Mouse (Mus musculus) thymus, postnatal 0 days (tissue): ENCODE data around the gene Osgin1. TPM values are rescaled to one million over a fixed set of nuclear protein-coding genes. Genes with fewer than 3 reads are reported as not detected.
A peak's percentile ranks its signal among the peaks of the same experiment; 100 is the strongest.

Source experiments
- DNase-seq: peaks from one replicate; pipeline ENCODE4 v3.0.0-alpha.2; 2015; ENCODE audit warnings: low spot score
- polyA plus RNA-seq: library from polyadenylated mRNA; unstranded; fragments of >200 nt; fragmentation: Nextera tagmentation; extraction: Ambion mirVana; gene quantifications from 2 replicates; pipeline ENCODE4 v1.2.1, GENCODE M21; 2015

Gene Osgin1
- polyA plus RNA-seq, 1 experiment from 2014 or later: 1.6 TPM

DNA sequence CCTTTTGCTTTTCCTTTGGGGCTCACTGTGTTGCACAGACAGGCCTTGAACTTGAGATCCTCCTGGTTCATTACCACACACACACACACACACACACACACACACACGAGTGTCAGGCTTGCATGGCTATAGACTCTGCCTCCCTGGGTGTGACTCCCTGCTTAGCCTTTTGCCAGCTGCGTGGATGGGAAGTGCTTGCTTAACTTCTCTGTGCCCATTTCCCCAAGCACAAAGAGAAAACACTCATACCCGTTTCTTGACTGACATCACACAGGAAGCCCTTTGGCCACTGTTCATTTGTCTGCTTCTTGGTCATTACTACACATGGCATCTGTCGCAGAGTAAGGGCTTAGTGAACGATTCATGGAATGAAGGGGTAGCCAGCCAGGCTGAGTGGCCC is 8.1 kb downstream of the Osgin1 start:
- DNase-seq: no peak

- no peak for DNase-seq
Measured at GRCm38 (mm10) chr8:119442970-119443369, 9.0 kb downstream of the Osgin1 start.

GRCm38 (mm10) chr8:119446211-119446989 is 12.5 kb downstream of the Osgin1 start, which contains the start of gene Necab2:
Necab2 (plus strand) TSS chr8:119446719.
- peak; percentile 73 for DNase-seq

- DNase-seq: no peak
Measured at GRCm38 (mm10) chr8:119446990-119447780, 13.3 kb downstream of the Osgin1 start.

- no peak for DNase-seq
Measured at GRCm38 (mm10) chr8:119447781-119448170, 13.9 kb downstream of the Osgin1 start.

GRCm38 (mm10) chr8:119449627-119450026 is 15.7 kb downstream of the Osgin1 start:
- no peak for DNase-seq

DNA sequence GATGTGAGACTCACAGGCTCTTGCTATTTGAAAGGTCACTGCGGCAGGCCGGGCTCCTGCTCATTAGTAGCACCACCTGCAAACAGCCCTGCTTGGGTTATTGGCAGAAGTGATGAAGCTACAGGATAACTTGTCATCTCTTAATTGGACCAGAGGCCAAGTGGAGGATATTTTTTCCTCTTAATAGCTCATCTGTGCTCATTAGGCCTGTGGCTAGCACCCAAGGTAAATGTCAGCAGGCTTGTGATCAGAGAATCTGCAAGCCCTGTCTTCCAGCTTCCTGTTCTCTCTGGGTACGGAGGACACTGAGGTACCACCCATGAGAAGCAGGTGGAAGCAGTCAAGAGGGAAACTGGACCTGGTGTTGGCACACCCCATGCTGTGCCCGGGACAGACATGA is 17.2 kb downstream of the Osgin1 start:
- DNase-seq: no peak

- no peak for DNase-seq
Measured at GRCm38 (mm10) chr8:119452919-119453318, 19.0 kb downstream of the Osgin1 start.

DNA sequence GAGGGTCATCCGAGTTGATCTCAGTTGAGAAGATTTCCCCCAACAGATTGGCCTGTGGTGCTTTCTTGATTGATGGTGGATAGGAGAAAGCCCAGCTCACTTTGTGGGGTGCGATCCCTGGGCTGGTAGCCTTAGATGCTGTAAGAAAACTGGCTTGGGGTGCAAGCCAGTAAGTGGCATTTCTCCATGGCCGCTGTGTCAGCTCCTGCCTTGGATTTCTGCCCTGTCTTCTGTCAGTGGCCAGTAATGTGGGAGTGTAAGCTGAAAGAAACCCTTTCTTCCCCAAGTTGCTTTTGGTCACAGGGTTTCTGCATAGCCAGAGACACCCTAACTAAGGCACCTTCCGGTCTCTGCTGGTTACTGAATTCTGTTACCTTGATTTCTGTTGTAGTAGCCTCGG is 22.1 kb downstream of the Osgin1 start:
- DNase-seq: no peak

DNA sequence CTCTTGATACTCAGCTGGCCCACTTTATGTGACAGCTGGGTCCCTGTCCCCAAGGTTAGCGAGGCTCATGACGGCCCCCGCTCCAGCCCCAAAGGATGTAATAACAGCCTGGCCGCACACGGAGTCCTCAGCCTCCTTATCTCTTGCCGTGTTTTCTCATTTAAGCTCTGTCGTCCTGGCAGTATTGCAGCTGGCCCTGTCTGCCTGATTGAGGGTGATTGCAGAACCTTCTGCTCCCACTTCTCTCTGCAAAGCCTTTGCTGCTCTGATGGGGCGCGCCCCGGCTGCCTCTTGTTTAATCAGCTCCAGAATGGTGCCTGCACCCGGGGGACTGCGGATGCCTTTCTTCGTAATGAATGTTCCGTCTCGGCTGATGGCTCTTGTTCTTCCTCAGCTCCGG is 25.8 kb downstream of the Osgin1 start:
- DNase-seq: no peak

- no peak for DNase-seq
Measured at GRCm38 (mm10) chr8:119461356-119461755, 27.4 kb downstream of the Osgin1 start.

- no peak for DNase-seq
Measured at GRCm38 (mm10) chr8:119463709-119464108, 29.8 kb downstream of the Osgin1 start.

DNA sequence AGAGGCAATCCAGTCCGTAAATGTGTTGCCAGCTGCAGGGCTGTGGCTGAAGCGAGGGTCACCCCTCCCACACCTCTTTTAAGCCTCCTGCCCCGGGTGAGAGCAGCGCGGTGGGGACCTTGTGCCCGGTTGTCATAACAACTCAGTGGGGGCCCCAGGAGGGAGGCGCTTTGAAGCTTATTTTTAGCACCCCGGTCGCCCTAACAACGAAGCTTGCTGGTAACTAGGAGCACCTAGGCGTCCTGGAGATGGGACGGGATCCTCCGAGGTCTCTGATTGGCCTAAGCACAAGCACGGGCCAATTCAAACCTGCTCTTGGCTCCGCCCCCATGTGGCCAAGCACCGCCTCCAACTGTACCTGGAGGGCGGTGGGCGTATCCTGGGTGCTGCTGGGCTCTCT is 32.2 kb downstream of the Osgin1 start:
- peak; percentile 66 for DNase-seq

DNA sequence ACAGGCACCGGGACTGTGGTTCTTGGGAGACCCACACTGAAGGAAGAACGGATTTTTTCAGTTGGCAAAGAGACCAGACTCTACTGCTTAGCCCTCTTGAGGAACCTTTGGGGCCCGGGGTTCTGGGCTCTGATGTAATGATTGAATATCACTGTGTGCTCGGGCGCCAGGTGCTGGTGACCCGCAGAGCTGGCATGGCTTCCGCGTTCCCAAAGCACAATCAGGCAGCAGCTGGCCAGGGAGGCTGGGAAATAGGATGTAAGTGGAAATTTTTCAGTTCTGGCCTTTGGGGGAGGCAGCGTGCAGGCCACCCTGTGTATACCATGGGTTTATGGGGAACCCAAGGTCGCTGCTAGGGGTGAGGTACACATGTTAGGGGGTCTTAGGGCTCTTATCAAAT is 32.9 kb downstream of the Osgin1 start:
- DNase-seq: no peak

DNA sequence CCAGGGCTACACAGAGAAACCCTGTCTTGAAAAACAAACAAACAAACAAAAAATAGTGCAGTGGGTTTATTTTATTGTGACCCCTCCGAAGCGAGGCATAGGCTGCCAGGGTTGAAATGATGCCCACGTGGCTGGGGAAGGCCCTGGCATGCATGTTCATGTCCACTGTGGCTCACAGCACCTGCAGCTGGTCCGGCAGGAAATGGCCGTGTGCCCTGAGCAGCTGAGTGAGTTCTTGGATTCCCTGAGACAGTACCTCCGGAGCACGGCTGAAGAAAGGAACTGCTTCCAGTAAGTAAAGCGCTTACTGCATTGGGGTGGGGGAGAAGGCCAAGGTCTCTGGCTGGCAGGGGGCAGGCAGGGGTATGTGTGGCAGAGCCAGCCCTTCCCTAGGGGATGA is 34.2 kb downstream of the Osgin1 start:
- DNase-seq: no peak

DNA sequence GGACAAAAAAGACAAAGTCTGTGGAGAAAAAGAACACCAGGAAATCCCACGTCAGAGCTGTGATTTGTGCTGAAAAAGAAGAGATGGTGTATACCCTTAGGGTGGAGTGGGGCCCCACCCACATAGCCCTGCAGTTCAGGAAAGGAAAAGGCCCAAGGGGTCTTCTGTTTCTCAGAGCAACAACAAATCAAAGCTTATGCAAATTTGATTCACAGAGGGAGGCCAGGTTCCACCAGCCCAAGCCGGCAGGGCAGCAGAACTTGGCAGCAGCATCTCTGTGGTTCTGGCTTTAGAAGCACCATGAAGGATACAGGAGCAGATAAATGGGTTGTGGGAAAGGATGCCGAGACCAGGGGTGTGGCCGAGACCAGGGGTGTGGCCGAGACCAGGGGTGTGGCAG is 44.8 kb downstream of the Osgin1 start:
- DNase-seq: no peak

GRCm38 (mm10) chr8:119484145-119484896 is 50.4 kb downstream of the Osgin1 start:
- DNase-seq: no peak

DNA sequence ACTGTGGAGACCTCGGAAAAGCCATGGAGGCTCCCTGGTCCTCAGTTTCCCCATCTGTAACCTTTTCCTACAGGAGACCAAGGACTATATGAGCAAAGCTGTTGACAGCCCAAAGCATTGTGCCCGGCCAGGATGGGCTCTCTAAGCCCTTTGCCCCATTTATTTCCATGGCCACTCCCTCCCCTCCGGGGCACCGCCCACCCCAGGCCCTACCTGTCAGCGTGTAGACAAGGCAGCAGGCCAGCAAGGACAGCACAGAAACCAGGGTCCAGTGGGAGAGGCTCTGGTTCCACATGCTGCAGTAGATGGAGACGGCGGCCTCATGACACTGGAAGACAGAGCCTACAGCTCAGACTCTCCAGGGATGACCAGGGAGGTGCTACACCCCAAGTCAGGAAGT is 53.2 kb downstream of the Osgin1 start:
- no peak for DNase-seq
